Mouse (Mus musculus) thymus, postnatal 4 days (tissue): ENCODE measurements around the gene Gna13.

Source experiments
- DNase-seq: peaks from one replicate; pipeline ENCODE4 v3.0.0; 2021

Gene Gna13

GRCm38 (mm10) chr11:109350317-109350714 is 12.3 kb upstream of the Gna13 start:
- DNase-seq, result no peak

- no peak for DNase-seq
Measured at GRCm38 (mm10) chr11:109351489-109351888, 11.1 kb upstream of the Gna13 start.

- no peak for DNase-seq
Measured at GRCm38 (mm10) chr11:109353391-109354235, 9.0 kb upstream of the Gna13 start.

- DNase-seq, result no peak
Measured at GRCm38 (mm10) chr11:109354236-109354613, 8.4 kb upstream of the Gna13 start.

- no peak for DNase-seq
Measured at GRCm38 (mm10) chr11:109355771-109356388, 6.8 kb upstream of the Gna13 start.

GRCm38 (mm10) chr11:109357171-109357570 is 5.5 kb upstream of the Gna13 start:
- no peak for DNase-seq

- DNase-seq, result no peak
Measured at GRCm38 (mm10) chr11:109358549-109358948, 4.1 kb upstream of the Gna13 start.

- DNase-seq, result no peak
Measured at GRCm38 (mm10) chr11:109359043-109359752, 3.4 kb upstream of the Gna13 start.

GRCm38 (mm10) chr11:109360102-109360501 is 2.5 kb upstream of the Gna13 start:
- no peak for DNase-seq

GRCm38 (mm10) chr11:109360581-109361040 is 2.0 kb upstream of the Gna13 start:
- no peak for DNase-seq

GRCm38 (mm10) chr11:109361241-109361630 is 1.4 kb upstream of the Gna13 start:
- no peak for DNase-seq

- DNase-seq, result peak; percentile 41
Measured at GRCm38 (mm10) chr11:109361631-109362462, 784 bp upstream of the Gna13 start.

GRCm38 (mm10) chr11:109363191-109364133 is 831 bp downstream of the Gna13 start:
- peak; percentile 84 for DNase-seq

- no peak for DNase-seq
Measured at GRCm38 (mm10) chr11:109364337-109364736, 1.7 kb downstream of the Gna13 start.

- DNase-seq, result no peak
Measured at GRCm38 (mm10) chr11:109364881-109365280, 2.2 kb downstream of the Gna13 start.

GRCm38 (mm10) chr11:109365818-109366217 is 3.2 kb downstream of the Gna13 start:
- no peak for DNase-seq

- DNase-seq, result no peak
Measured at GRCm38 (mm10) chr11:109366802-109367579, 4.4 kb downstream of the Gna13 start.

GRCm38 (mm10) chr11:109369026-109369637 is 6.5 kb downstream of the Gna13 start:
- no peak for DNase-seq

- no peak for DNase-seq
Measured at GRCm38 (mm10) chr11:109375412-109375811, 12.8 kb downstream of the Gna13 start.

GRCm38 (mm10) chr11:109376484-109377143 is 14.0 kb downstream of the Gna13 start:
- DNase-seq, result no peak
